Mouse (Mus musculus) layer of hippocampus, adult 9-11 months (tissue): ENCODE results near the gene Nos2.

Experiments
- DNase-seq: peaks from one replicate; pipeline ENCODE4 v3.0.0; 2022

The Nos2 gene

GRCm38 (mm10) chr11:78920411-78920939 lies at the start of gene Nos2:
TSS of gene Nos2 (plus strand) at chr11:78920787.
- no peak for DNase-seq

- DNase-seq, result no peak
Observed at GRCm38 (mm10) chr11:78870891-78871290, 49.7 kb upstream of the Nos2 start.

- no peak for DNase-seq
Observed at GRCm38 (mm10) chr11:78872782-78873181, 47.8 kb upstream of the Nos2 start.

GRCm38 (mm10) chr11:78879727-78880126 lies 40.9 kb upstream of the Nos2 start:
- DNase-seq, result no peak

- DNase-seq, result no peak
Observed at GRCm38 (mm10) chr11:78886693-78887092, 33.9 kb upstream of the Nos2 start.

- DNase-seq, result peak; percentile 91
Observed at GRCm38 (mm10) chr11:78887102-78887971, 33.2 kb upstream of the Nos2 start.

- no peak for DNase-seq
Observed at GRCm38 (mm10) chr11:78889156-78889555, 31.4 kb upstream of the Nos2 start.

- no peak for DNase-seq
Observed at GRCm38 (mm10) chr11:78896357-78897123, 24.0 kb upstream of the Nos2 start.

GRCm38 (mm10) chr11:78915473-78915872 lies 5.1 kb upstream of the Nos2 start:
- DNase-seq, result no peak

GRCm38 (mm10) chr11:78916410-78916809 lies 4.2 kb upstream of the Nos2 start:
- DNase-seq, result no peak

GRCm38 (mm10) chr11:78919745-78920144 lies 842 bp upstream of the Nos2 start:
- DNase-seq, result no peak

- DNase-seq, result no peak
Observed at GRCm38 (mm10) chr11:78922678-78923407, 2.3 kb downstream of the Nos2 start.

GRCm38 (mm10) chr11:78924111-78924510 lies 3.5 kb downstream of the Nos2 start:
- no peak for DNase-seq

- DNase-seq, result no peak
Observed at GRCm38 (mm10) chr11:78924916-78925315, 4.3 kb downstream of the Nos2 start.

GRCm38 (mm10) chr11:78929345-78929744 lies 8.8 kb downstream of the Nos2 start:
- DNase-seq, result peak; percentile 8

- no peak for DNase-seq
Observed at GRCm38 (mm10) chr11:78934307-78934706, 13.7 kb downstream of the Nos2 start.

GRCm38 (mm10) chr11:78934727-78935126 lies 14.1 kb downstream of the Nos2 start:
- no peak for DNase-seq

- no peak for DNase-seq
Observed at GRCm38 (mm10) chr11:78935178-78935577, 14.6 kb downstream of the Nos2 start.

- no peak for DNase-seq
Observed at GRCm38 (mm10) chr11:78943083-78943482, 22.5 kb downstream of the Nos2 start.

GRCm38 (mm10) chr11:78950365-78950764 lies 29.8 kb downstream of the Nos2 start:
- no peak for DNase-seq

- DNase-seq, result no peak
Observed at GRCm38 (mm10) chr11:78952467-78952866, 31.9 kb downstream of the Nos2 start.

GRCm38 (mm10) chr11:78956260-78956659 lies 35.7 kb downstream of the Nos2 start:
- peak; percentile 76 for DNase-seq

- no peak for DNase-seq
Observed at GRCm38 (mm10) chr11:78959367-78959766, 38.8 kb downstream of the Nos2 start.
